Mouse (Mus musculus) kidney, embryonic 14.5 days (tissue): Measurements from ENCODE around the gene Acer1. TPM values are rescaled to one million over a fixed set of nuclear protein-coding genes. Genes with fewer than 3 reads are reported as not detected.
"Not testable (repeated sequence)": the region's sequence is repeated elsewhere in the genome, so short reads cannot be mapped to it uniquely, and the experiment has no call there.

Source experiments
- ATAC-seq: fragments of 200-750 bp; cut with Nextera tagmentation; 2 replicates; pipeline ENCODE4 v1.8.0; 2017; ENCODE audit warnings: moderate number of reproducible peaks, mild to moderate bottlenecking, moderate TSS enrichment, moderate library complexity; ENCODE audit not compliant: low FRiP score, low TSS enrichment
- H3K27ac ChIP-seq: fragments of 300-500 bp; sonication (generic); 2 replicates; pipeline ENCODE4 v1.5.1; 2014; ENCODE audit warnings: low read depth, mild to moderate bottlenecking, low read length, moderate library complexity, mixed read lengths
- H3K27me3 ChIP-seq: fragments of 300-500 bp; sonication (generic); 2 replicates; pipeline ENCODE4 v1.6.1; 2014; ENCODE audit warnings: mild to moderate bottlenecking, low read length; ENCODE audit not compliant: control insufficient read depth, insufficient read depth
- H3K36me3 ChIP-seq: fragments of 300-500 bp; sonication (generic); 2 replicates; pipeline ENCODE4 v1.6.1; 2014; ENCODE audit warnings: low read length, mixed read lengths; ENCODE audit not compliant: control insufficient read depth, insufficient read depth
- H3K4me1 ChIP-seq: fragments of 300-500 bp; sonication (generic); 2 replicates; pipeline ENCODE4 v1.6.1; 2014; ENCODE audit warnings: low read length, mixed read lengths; ENCODE audit not compliant: control insufficient read depth, insufficient read depth
- H3K4me2 ChIP-seq: fragments of 300-500 bp; sonication (generic); replicated peaks from 2 replicates; pipeline ENCODE4 v1.6.1; 2014; ENCODE audit warnings: low read depth, mild to moderate bottlenecking, low read length
- H3K4me3 ChIP-seq: fragments of 300-500 bp; sonication (generic); 2 replicates; pipeline ENCODE4 v1.5.1; 2014; ENCODE audit warnings: mild to moderate bottlenecking, low read length
- H3K9ac ChIP-seq: fragments of 300-500 bp; sonication (generic); 2 replicates; pipeline ENCODE4 v1.6.1; 2014; ENCODE audit warnings: low read depth, mild to moderate bottlenecking, low read length, moderate library complexity
- H3K9me3 ChIP-seq: fragments of 300-500 bp; sonication (generic); 2 replicates; pipeline ENCODE4 v1.6.1; 2016; ENCODE audit warnings: low read length; ENCODE audit not compliant: control insufficient read depth
- WGBS: fragments of 180-500 bp; shearing (Covaris S2); extraction: QIAGEN DNeasy Blood & Tissue Kit; methylation state at CpG from one replicate; pipeline ENCODE4 v1.1.7; 2014; 5-methylcytosine and 5-hydroxymethylcytosine counted together
- polyA plus RNA-seq: library from polyadenylated mRNA; unstranded; fragments of >200 nt; fragmentation: Nextera tagmentation; extraction: Ambion mirVana; gene quantifications from 2 replicates; pipeline ENCODE4 v1.2.1, GENCODE M21; 2014

The Acer1 gene
- polyA plus RNA-seq, 1 experiment from 2014 or later, result not detected

- peaks cover 71% of the 10 kb centered on the region for H3K36me3 ChIP-seq
- H3K4me1 ChIP-seq, result no peaks in the 10 kb centered on the region
- H3K9ac ChIP-seq, result no peak overlapping the region
- H3K4me3 ChIP-seq, result no peak overlapping the region
- ATAC-seq, result no peak
- peaks cover 2% of the 10 kb centered on the region; the same call in 1 of the 2 replicates for H3K9me3 ChIP-seq
- H3K4me2 ChIP-seq, result no peak overlapping the region
- no peaks in the 10 kb centered on the region for H3K27me3 ChIP-seq
- 83% methylated on average over 3 of the region's 3 CpGs for WGBS
- no peak overlapping the region for H3K27ac ChIP-seq
Observed at GRCm38 (mm10) chr17:56919725-56920124, 62.2 kb downstream of the Acer1 start.

- H3K9ac ChIP-seq, result no peak overlapping the region
- H3K36me3 ChIP-seq, result peaks cover 75% of the 10 kb centered on the region
- no peaks in the 10 kb centered on the region for H3K4me1 ChIP-seq
- no peak for ATAC-seq
- H3K27ac ChIP-seq, result no peak overlapping the region
- no peak overlapping the region for H3K4me3 ChIP-seq
- H3K9me3 ChIP-seq, result no peaks in the 10 kb centered on the region
- 93% methylated on average over 2 of the region's 2 CpGs for WGBS
- no peak overlapping the region for H3K4me2 ChIP-seq
- no peaks in the 10 kb centered on the region for H3K27me3 ChIP-seq
Observed at GRCm38 (mm10) chr17:56917166-56917565, 64.8 kb downstream of the Acer1 start.

- no peak overlapping the region for H3K4me2 ChIP-seq
- no peaks in the 10 kb centered on the region for H3K4me1 ChIP-seq
- no peaks in the 10 kb centered on the region for H3K9me3 ChIP-seq
- H3K9ac ChIP-seq, result no peak overlapping the region
- H3K27ac ChIP-seq, result no peak overlapping the region
- no peak for ATAC-seq
- H3K36me3 ChIP-seq, result peaks cover 58% of the 10 kb centered on the region
- H3K4me3 ChIP-seq, result no peak overlapping the region
- H3K27me3 ChIP-seq, result no peaks in the 10 kb centered on the region
Observed at GRCm38 (mm10) chr17:56913444-56913843, 68.5 kb downstream of the Acer1 start.

- Histone ChIP-seq H3K9me3 (no peaks in the 10 kb centered on the region), H3K4me3 (no peak overlapping the region), H3K36me3 (peaks cover 55% of the 10 kb centered on the region), H3K27ac (no peak overlapping the region), H3K27me3 (no peaks in the 10 kb centered on the region), H3K4me2 (no peak overlapping the region), H3K4me1 (no peaks in the 10 kb centered on the region), H3K9ac (no peak overlapping the region)
- 91% methylated on average over 3 of the region's 3 CpGs for WGBS
- no peak for ATAC-seq
Observed at GRCm38 (mm10) chr17:56913023-56913422, 68.9 kb downstream of the Acer1 start.

GRCm38 (mm10) chr17:56909764-56910163 lies 72.2 kb downstream of the Acer1 start:
- not testable (repeated sequence) for H3K9ac ChIP-seq, H3K4me1 ChIP-seq, H3K4me3 ChIP-seq, H3K27ac ChIP-seq, H3K9me3 ChIP-seq, H3K27me3 ChIP-seq, ATAC-seq, H3K4me2 ChIP-seq
- H3K36me3 ChIP-seq, result peaks cover 51% of the 10 kb centered on the region
- WGBS, result 97% methylated on average over 2 of the region's 2 CpGs

GRCm38 (mm10) chr17:56907887-56908286 lies 74.0 kb downstream of the Acer1 start:
- 83% methylated on average over 9 of the region's 9 CpGs for WGBS
- Histone ChIP-seq H3K4me1 (no peaks in the 10 kb centered on the region), H3K4me3 (no peak overlapping the region), H3K27ac (no peak overlapping the region), H3K4me2 (no peak overlapping the region), H3K27me3 (no peaks in the 10 kb centered on the region), H3K9ac (no peak overlapping the region), H3K9me3 (no peaks in the 10 kb centered on the region), H3K36me3 (peaks cover 55% of the 10 kb centered on the region)
- ATAC-seq, result no peak

GRCm38 (mm10) chr17:56907096-56907495 lies 74.8 kb downstream of the Acer1 start:
- H3K4me3 ChIP-seq, result no peak overlapping the region
- H3K4me2 ChIP-seq, result no peak overlapping the region
- H3K27me3 ChIP-seq, result no peaks in the 10 kb centered on the region
- H3K4me1 ChIP-seq, result no peaks in the 10 kb centered on the region
- 85% methylated on average over 5 of the region's 5 CpGs for WGBS
- ATAC-seq, result no peak
- H3K36me3 ChIP-seq, result peaks cover 61% of the 10 kb centered on the region
- no peak overlapping the region for H3K9ac ChIP-seq
- H3K27ac ChIP-seq, result no peak overlapping the region
- H3K9me3 ChIP-seq, result no peaks in the 10 kb centered on the region

GRCm38 (mm10) chr17:56906166-56906565 lies 75.8 kb downstream of the Acer1 start:
- H3K9me3 ChIP-seq, result no peaks in the 10 kb centered on the region
- H3K27me3 ChIP-seq, result no peaks in the 10 kb centered on the region
- H3K4me1 ChIP-seq, result no peaks in the 10 kb centered on the region
- no peak for ATAC-seq
- peaks cover 61% of the 10 kb centered on the region for H3K36me3 ChIP-seq
- no peak overlapping the region for H3K27ac ChIP-seq
- H3K9ac ChIP-seq, result no peak overlapping the region
- WGBS, result 92% methylated on average over 3 of the region's 3 CpGs
- H3K4me3 ChIP-seq, result no peak overlapping the region
- H3K4me2 ChIP-seq, result no peak overlapping the region
